In the genomic region with DNA sequence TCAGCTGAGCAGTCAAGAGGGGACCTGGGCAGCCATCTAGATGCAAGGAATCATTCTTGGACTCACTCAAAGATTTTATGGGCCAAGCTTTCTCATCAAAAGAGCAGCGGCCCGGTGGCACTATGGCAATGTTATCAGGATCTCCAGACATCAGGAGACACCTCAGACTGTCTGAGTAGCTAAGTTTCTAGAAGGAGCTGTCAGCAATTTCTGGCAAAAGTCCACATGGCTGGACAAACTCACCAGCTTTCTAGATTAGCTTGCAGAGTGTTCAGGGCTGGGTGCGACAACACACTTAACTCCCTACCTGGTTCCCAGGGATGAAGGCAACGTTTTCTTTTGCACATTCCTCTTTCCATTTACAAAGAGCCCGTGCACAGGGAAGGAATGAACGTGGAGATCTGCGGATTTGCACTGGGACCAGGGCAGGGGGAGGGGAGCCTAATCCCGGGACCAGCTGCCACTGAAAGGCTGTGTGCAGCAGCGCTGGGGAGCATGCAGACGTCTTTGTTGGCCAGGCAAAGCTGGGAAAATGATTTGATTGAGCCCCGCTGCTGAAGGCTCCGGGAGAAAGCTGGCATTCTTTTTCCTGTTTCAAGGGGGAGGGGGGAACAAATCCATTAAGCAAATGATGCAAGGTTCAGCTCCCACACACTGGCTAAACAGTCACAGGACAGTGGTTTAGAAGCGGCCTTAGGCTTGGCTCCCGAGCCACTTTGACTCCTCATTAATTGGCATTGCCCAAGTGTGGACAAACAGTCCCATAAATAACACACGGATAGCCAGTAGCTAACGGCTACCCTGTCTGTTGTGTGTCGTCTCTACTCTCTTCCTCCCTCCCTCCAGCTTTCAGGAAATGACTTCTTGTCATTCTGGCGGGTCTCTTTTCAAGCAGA, we compare ENCODE assay signal across 9 mouse cellular contexts.
DNase-seq lines count a peak whose midpoint lies in the region; ATAC-seq and TF ChIP-seq lines count a peak whose summit lies in the region.
"Had no signal": no experiment of that assay in that cellular context is flagged by ENCODE, and none has a peak within 500 bp of the region (broad histone marks: within the 10 kb centered on the region; RNA-seq: fewer than 3 reads in every experiment).

No protein-coding gene starts in this region.

- WGBS in kidney, postnatal 0 days: 8% methylated on average over 18 of the region's 18 CpGs
- WGBS in hindbrain, embryonic 14.5 days: 14% methylated on average over 18 of the region's 18 CpGs
- WGBS in liver, embryonic 14.5 days (ENCODE audit: insufficient replicate concordance): 32% methylated on average over 18 of the region's 18 CpGs

- TF ChIP-seq EP300 in liver, embryonic 14.5 days (IDR thresholded peaks at IDR 0.05; ENCODE audit: low read depth): no peak

- peak; percentile 83 for ATAC-seq in kidney, postnatal 0 days (replicated peaks; ENCODE audit: low FRiP score, low read depth)
- peak; percentile 92 for ATAC-seq in hindbrain, embryonic 14.5 days (ENCODE audit: low FRiP score)
- ATAC-seq in liver, embryonic 14.5 days (ENCODE audit: insufficient read depth): no peak

- H3K4me3 ChIP-seq in kidney, postnatal 0 days (replicated peaks; ENCODE audit: low read depth, low read length): no peak overlapping the region
- no peak overlapping the region for H3K4me3 ChIP-seq in hindbrain, embryonic 14.5 days (replicated peaks; ENCODE audit: low read length)
- H3K4me3 ChIP-seq in liver, embryonic 14.5 days (ENCODE audit: insufficient read depth in 1 of 2, low read depth in 2 of 2, low read length in 2 of 2): no peak overlapping the region
- H3K4me3 ChIP-seq: left cerebral cortex, adult 2 months had no signal

- peak overlapping the region; percentile 46 for H3K4me2 ChIP-seq in kidney, postnatal 0 days (ENCODE audit: low read length)
- peak overlapping the region; percentile 28 for H3K4me2 ChIP-seq in hindbrain, embryonic 14.5 days (replicated peaks)
- H3K4me2 ChIP-seq in liver, embryonic 14.5 days (ENCODE audit: low read depth): peak overlapping the region; percentile 13; the same call in 1 of the 2 replicates

- no peaks in the 10 kb centered on the region for H3K36me3 ChIP-seq in kidney, postnatal 0 days (ENCODE audit: insufficient read depth, low read length)
- H3K36me3 ChIP-seq in hindbrain, embryonic 14.5 days (replicated peaks; ENCODE audit: control insufficient read depth, insufficient read depth): no peaks in the 10 kb centered on the region
- no peaks in the 10 kb centered on the region for H3K36me3 ChIP-seq in liver, embryonic 14.5 days (replicated peaks; ENCODE audit: control insufficient read depth, insufficient read depth, low read depth)

- DNase-seq in kidney, postnatal 0 days (ENCODE audit: low spot score): peak; percentile 73
- no peak for DNase-seq in kidney, postnatal 25 days
- DNase-seq in fat pad, adult 2 months (ENCODE audit: extremely low read depth, low read depth, low spot score): peak; percentile 11
- peak; percentile 71 for DNase-seq in hindbrain, embryonic 14.5 days (ENCODE audit: low spot score)
- DNase-seq in liver, embryonic 14.5 days (ENCODE audit: low read depth in 3 of 3, low spot score in 3 of 3): no peak
- DNase-seq in retina, embryonic 14.5 days (ENCODE audit: low spot score): peak; percentile 65
- DNase-seq in urinary bladder, postnatal 25 days (ENCODE audit: low spot score): no peak
- DNase-seq in thymus, postnatal 36 days: no peak

- TF ChIP-seq CTCF in kidney, postnatal 0 days (IDR thresholded peaks at IDR 0.05; ENCODE audit: low read depth): no peak
- TF ChIP-seq CTCF in liver, embryonic 14.5 days (IDR thresholded peaks at IDR 0.05; ENCODE audit: low read depth): no peak

- no peaks in the 10 kb centered on the region for H3K27me3 ChIP-seq in kidney, postnatal 0 days (ENCODE audit: insufficient read depth, low read length)
- H3K27me3 ChIP-seq in hindbrain, embryonic 14.5 days (ENCODE audit: control insufficient read depth, insufficient read depth, low read length): no peaks in the 10 kb centered on the region
- no peaks in the 10 kb centered on the region for H3K27me3 ChIP-seq in liver, embryonic 14.5 days (ENCODE audit: control insufficient read depth, insufficient read depth, low read length)

- peak overlapping the region; percentile 37; the same call in 1 of the 2 replicates for H3K27ac ChIP-seq in kidney, postnatal 0 days
- H3K27ac ChIP-seq in hindbrain, embryonic 14.5 days: peak overlapping the region; percentile 73
- no peak overlapping the region for H3K27ac ChIP-seq in liver, embryonic 14.5 days
- H3K27ac ChIP-seq: left cerebral cortex, adult 2 months had no signal

- peaks cover 10% of the 10 kb centered on the region for H3K4me1 ChIP-seq in kidney, postnatal 0 days (replicated peaks; ENCODE audit: insufficient read depth, low read length)
- H3K4me1 ChIP-seq in hindbrain, embryonic 14.5 days (replicated peaks; ENCODE audit: control insufficient read depth, insufficient read depth, low read length): 0 out of 2 replicates have a peak, but pooled peaks cover 13% of the 10 kb centered on the region
- H3K4me1 ChIP-seq in liver, embryonic 14.5 days (replicated peaks; ENCODE audit: control insufficient read depth in 2 of 2, insufficient read depth in 2 of 2, low read length in 1 of 2): peaks cover 5 to 10% of the 10 kb centered on the region in 2 experiments

- H3K9ac ChIP-seq in kidney, postnatal 0 days (ENCODE audit: low read depth, low read length): peak overlapping the region; percentile 32; the same call in 1 of the 2 replicates
- H3K9ac ChIP-seq in hindbrain, embryonic 14.5 days: 0 out of 2 replicates have a peak overlapping the region, but pooled peaks have one; percentile 10
- no peak overlapping the region for H3K9ac ChIP-seq in liver, embryonic 14.5 days (replicated peaks)

- 0 out of 2 replicates have a peak, but pooled peaks cover 4% of the 10 kb centered on the region for H3K9me3 ChIP-seq in kidney, postnatal 0 days (replicated peaks; ENCODE audit: low read length)
- H3K9me3 ChIP-seq in hindbrain, embryonic 14.5 days (ENCODE audit: control insufficient read depth, low read length): peaks cover 15% of the 10 kb centered on the region; the same call in 1 of the 2 replicates
- H3K9me3 ChIP-seq in liver, embryonic 14.5 days (ENCODE audit: control insufficient read depth, low read length): no peaks in the 10 kb centered on the region

Comparison
In these comparisons a context has a peak if more than half of its experiments do, and no peak if none do; other contexts are left out.
1. DNase-seq: peak in kidney, postnatal 0 days (single experiment), fat pad, adult 2 months (single experiment), hindbrain, embryonic 14.5 days (single experiment) and retina, embryonic 14.5 days (single experiment); none in kidney, postnatal 25 days (0 of 2), liver, embryonic 14.5 days (0 of 3), urinary bladder, postnatal 25 days (single experiment) and thymus, postnatal 36 days (0 of 2).
2. Peak in every context shown above with its lines, with median percentiles within 50 percentile points of each other: H3K4me2 ChIP-seq.